Mouse (Mus musculus): ENCODE data around the gene Olfr1298. TPM values are rescaled to one million over a fixed set of nuclear protein-coding genes. Genes with fewer than 3 reads are reported as not detected.

Olfr1298 gene
- not detected in 2 replicates for total RNA-seq (2015; ENCODE audit: low replicate concordance)
- not detected in 2 replicates for total RNA-seq (2017; ENCODE audit: low replicate concordance)

DNA sequence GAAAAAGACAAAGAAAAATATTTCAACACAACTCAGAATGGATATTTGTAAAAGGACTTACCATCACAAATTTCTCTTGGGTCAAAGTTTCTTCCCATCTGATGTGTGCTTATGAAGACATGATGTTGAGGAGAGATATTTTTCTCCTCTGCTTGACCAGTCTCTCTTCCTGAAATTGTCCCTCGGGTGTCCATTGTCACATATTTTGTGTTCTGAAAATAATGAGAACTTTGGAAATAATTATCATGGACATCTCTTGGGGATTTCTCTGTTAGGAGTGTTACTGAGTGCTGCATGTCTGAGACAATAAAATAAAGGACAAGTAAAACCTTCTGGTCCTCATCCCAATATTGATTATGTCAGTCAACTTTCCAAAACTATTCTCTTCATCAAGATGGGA, at the start of gene Olfr1298:
Olfr1298 (minus strand) TSS at position 101 of the 400 bp plus-strand sequence.
- no peak for ATAC-seq (replicated peaks; ENCODE audit: low FRiP score, poor library complexity, severe bottlenecking)

DNA sequence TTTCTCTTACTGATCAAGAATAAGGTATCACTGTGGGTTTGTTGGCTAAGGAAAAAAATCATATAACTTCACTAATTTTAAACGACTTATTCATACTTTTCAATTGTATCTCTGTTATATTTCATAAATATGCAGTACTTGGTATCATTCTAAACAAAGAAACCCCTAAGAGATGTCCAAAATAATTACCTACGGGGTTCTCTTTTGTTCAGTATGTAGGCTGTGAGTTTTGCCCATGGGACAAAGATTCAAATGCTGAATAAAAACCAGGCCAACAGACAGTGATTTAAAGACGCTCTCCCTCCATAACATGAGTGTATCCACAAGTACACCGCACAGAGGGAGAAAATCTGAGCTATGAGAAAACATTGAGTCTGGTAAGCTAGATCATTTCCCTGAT, 12.1 kb upstream of the Olfr1298 start, which contains the start of gene Olfr1299:
Olfr1299 (plus strand) TSS at position 301 of the 400 bp plus-strand sequence.
- no peak for ATAC-seq (replicated peaks; ENCODE audit: low FRiP score, poor library complexity, severe bottlenecking)

DNA sequence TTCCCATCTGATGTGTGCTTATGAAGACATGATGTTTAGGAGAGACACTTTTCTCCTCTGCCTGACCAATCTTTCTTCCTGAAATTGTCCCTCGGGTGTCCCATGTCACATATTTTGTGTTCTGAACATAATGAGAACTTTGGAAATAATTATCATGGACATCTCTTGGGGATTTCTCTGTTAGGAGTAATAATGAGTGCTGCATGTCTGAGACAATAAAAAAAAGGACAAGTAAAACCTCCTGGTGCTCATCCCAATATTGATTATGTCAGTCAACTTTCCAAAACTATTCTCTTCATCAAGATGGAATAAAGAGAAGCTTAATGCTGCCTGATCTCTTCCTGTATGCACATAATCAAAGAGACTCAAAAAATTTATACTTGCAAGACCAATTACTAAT, 22.6 kb downstream of the Olfr1298 start, which contains the start of gene Olfr1297:
Olfr1297 (minus strand) TSS at position 101 of the 400 bp plus-strand sequence.
- no peak for ATAC-seq (replicated peaks; ENCODE audit: low FRiP score, poor library complexity, severe bottlenecking)

Other genes with a start within 250 kb of the Olfr1298 start
- not detected in 2 replicates for gene Olfr1286, start 226.1 kb downstream of the Olfr1298 start, total RNA-seq (2015; ENCODE audit: low replicate concordance)
- gene Olfr1286, start 226.1 kb downstream of the Olfr1298 start, total RNA-seq (2017; ENCODE audit: low replicate concordance) = not detected in 2 replicates
- not detected in 2 replicates for gene Olfr1287, start 200.1 kb downstream of the Olfr1298 start, total RNA-seq (2015; ENCODE audit: low replicate concordance)
- gene Olfr1287, start 200.1 kb downstream of the Olfr1298 start, total RNA-seq (2017; ENCODE audit: low replicate concordance) = not detected in 2 replicates
- not detected in 2 replicates for gene Olfr1288, start 175.1 kb downstream of the Olfr1298 start, total RNA-seq (2015; ENCODE audit: low replicate concordance)
- not detected in 2 replicates for gene Olfr1288, start 175.1 kb downstream of the Olfr1298 start, total RNA-seq (2017; ENCODE audit: low replicate concordance)
- not detected in 2 replicates for gene Olfr1289, start 168.4 kb downstream of the Olfr1298 start, total RNA-seq (2015; ENCODE audit: low replicate concordance)
- not detected in 2 replicates for gene Olfr1289, start 168.4 kb downstream of the Olfr1298 start, total RNA-seq (2017; ENCODE audit: low replicate concordance)
- not detected in 2 replicates for gene Olfr1290, start 155.4 kb downstream of the Olfr1298 start, total RNA-seq (2015; ENCODE audit: low replicate concordance)
- gene Olfr1290, start 155.4 kb downstream of the Olfr1298 start, total RNA-seq (2017; ENCODE audit: low replicate concordance) = not detected in 2 replicates
- not detected in 2 replicates for gene Olfr1291-ps1, start 152.0 kb downstream of the Olfr1298 start, total RNA-seq (2015; ENCODE audit: low replicate concordance)
- gene Olfr1291-ps1, start 152.0 kb downstream of the Olfr1298 start, total RNA-seq (2017; ENCODE audit: low replicate concordance) = not detected in 2 replicates
- not detected in 2 replicates for gene Olfr1293-ps, start 124.0 kb downstream of the Olfr1298 start, total RNA-seq (2015; ENCODE audit: low replicate concordance)
- gene Olfr1293-ps, start 124.0 kb downstream of the Olfr1298 start, total RNA-seq (2017; ENCODE audit: low replicate concordance) = not detected in 2 replicates
- not detected in 2 replicates for gene Olfr1294, start 108.9 kb downstream of the Olfr1298 start, total RNA-seq (2015; ENCODE audit: low replicate concordance)
- not detected in 2 replicates for gene Olfr1294, start 108.9 kb downstream of the Olfr1298 start, total RNA-seq (2017; ENCODE audit: low replicate concordance)
- not detected in 2 replicates for gene Olfr1295, start 79.5 kb downstream of the Olfr1298 start, total RNA-seq (2015; ENCODE audit: low replicate concordance)
- gene Olfr1295, start 79.5 kb downstream of the Olfr1298 start, total RNA-seq (2017; ENCODE audit: low replicate concordance) = not detected in 2 replicates
- not detected in 2 replicates for gene Olfr1297, start 22.7 kb downstream of the Olfr1298 start, total RNA-seq (2015; ENCODE audit: low replicate concordance)
- gene Olfr1297, start 22.7 kb downstream of the Olfr1298 start, total RNA-seq (2017; ENCODE audit: low replicate concordance) = not detected in 2 replicates
- gene Olfr1299, start 12.2 kb upstream of the Olfr1298 start, total RNA-seq (2015; ENCODE audit: low replicate concordance) = not detected in 2 replicates
- gene Olfr1299, start 12.2 kb upstream of the Olfr1298 start, total RNA-seq (2017; ENCODE audit: low replicate concordance) = not detected in 2 replicates
- gene Olfr1301, start 101.8 kb upstream of the Olfr1298 start, total RNA-seq (2015; ENCODE audit: low replicate concordance) = not detected in 2 replicates
- not detected in 2 replicates for gene Olfr1301, start 101.8 kb upstream of the Olfr1298 start, total RNA-seq (2017; ENCODE audit: low replicate concordance)
- gene Olfr1302, start 128.2 kb upstream of the Olfr1298 start, total RNA-seq (2015; ENCODE audit: low replicate concordance) = not detected in 2 replicates
- gene Olfr1302, start 128.2 kb upstream of the Olfr1298 start, total RNA-seq (2017; ENCODE audit: low replicate concordance) = not detected in 2 replicates
- gene Olfr1303, start 171.1 kb upstream of the Olfr1298 start, total RNA-seq (2015; ENCODE audit: low replicate concordance) = not detected in 2 replicates
- gene Olfr1303, start 171.1 kb upstream of the Olfr1298 start, total RNA-seq (2017; ENCODE audit: low replicate concordance) = not detected in 2 replicates
- gene Olfr1305, start 227.9 kb upstream of the Olfr1298 start, total RNA-seq (2015; ENCODE audit: low replicate concordance) = not detected in 2 replicates
- gene Olfr1305, start 227.9 kb upstream of the Olfr1298 start, total RNA-seq (2017; ENCODE audit: low replicate concordance) = not detected in 2 replicates

All from erythroid progenitor cell, adult 5-6 weeks (primary cell).